Mouse (Mus musculus): ENCODE results near the gene Zp3.

Gene Zp3

GRCm38 (mm10) chr5:135979904-135980303, at the start of gene Zp3:
Zp3 (plus strand) TSS chr5:135980099.
- no peak for DNase-seq (ENCODE audit: low read depth, low spot score)

DNA sequence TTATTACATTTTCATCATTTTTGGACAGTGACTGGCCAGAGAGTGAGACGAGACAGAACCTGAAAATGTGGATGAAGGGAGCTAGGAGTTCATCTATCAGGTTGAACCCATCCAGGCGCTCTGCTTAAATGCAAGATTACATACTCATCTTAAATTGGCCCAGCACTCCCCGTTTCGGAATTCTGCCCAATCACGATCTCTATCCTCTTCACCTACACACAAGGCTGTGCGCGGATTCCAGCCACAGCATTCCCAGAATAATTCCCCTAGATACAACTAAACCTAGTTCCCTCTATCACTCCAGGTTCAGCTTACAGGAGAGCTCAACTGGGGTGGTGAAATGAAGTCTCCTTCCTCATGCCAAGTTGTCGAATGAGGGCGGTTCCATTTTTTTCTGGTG, 48.4 kb upstream of the Zp3 start:
- DNase-seq (ENCODE audit: low read depth, low spot score), result no peak

GRCm38 (mm10) chr5:135932359-135932758, 47.5 kb upstream of the Zp3 start:
- no peak for DNase-seq (ENCODE audit: low read depth, low spot score)

DNA sequence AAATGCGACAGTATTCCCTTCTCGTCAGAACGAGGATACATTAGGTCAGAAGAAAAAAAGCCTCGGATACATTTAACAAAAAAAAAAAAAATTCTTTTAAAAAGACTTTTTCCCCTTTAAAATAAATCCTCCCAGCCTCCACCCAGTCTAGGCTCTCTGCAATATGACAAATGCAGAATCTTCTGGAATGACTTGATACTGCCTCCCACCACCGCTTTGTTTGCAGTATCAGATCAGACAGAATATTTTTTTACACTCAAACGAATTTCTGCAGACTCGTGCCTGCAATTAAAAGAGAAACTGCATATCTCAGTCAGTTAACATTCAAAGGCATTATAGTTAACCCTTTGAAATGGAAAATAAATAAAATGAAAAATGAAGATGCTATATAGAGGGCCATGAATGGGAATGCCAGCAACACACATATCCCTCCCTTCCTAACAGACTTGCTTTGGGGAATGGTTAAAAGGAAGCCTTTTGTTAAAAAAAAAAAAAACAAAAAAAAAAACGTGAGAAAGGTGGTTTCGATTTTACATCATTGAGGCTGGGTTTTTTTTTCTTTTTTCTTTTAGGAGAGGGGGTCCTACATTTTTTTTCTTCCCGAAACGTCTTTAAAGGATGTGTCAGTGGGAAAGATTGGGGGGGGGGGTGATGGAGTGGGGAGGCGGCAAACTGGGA, 46.5 kb upstream of the Zp3 start:
- no peak for DNase-seq (ENCODE audit: low read depth, low spot score)

DNA sequence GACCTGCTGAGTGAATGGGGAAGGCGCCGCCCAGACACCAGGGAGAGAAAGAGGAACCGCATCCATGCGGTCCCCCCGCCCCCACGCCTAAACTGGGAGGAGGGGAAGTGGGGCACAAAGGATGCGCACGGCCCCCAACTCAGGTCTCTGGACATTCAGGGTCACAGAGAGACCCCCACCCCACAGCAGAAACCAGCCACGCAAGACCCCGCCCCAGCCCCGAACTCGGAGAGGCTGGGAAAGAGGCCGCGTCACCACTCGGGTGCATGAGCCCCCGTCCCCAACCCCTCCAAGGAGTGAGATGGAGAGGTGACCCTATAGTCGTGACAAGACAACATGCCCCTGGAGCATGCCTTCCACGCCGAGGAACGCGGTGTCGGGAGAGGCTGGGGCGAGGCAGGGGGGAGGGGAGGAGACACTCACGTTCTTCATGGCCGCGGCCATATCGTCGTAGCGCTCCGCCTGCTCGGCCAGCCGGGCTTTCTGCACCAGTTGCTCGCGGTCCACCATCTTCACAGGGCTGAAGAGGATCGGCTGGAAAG, 45.9 kb upstream of the Zp3 start:
- no peak for DNase-seq (ENCODE audit: low read depth, low spot score)

- DNase-seq (ENCODE audit: low read depth, low spot score), result peak; percentile 93
Observed at GRCm38 (mm10) chr5:135934481-135935175, 45.3 kb upstream of the Zp3 start, which contains the start of gene Ywhag. Ywhag (minus strand) TSS chr5:135934616.

- DNase-seq (ENCODE audit: low read depth, low spot score), result no peak
Observed at GRCm38 (mm10) chr5:135935176-135935523, 44.7 kb upstream of the Zp3 start.

DNA sequence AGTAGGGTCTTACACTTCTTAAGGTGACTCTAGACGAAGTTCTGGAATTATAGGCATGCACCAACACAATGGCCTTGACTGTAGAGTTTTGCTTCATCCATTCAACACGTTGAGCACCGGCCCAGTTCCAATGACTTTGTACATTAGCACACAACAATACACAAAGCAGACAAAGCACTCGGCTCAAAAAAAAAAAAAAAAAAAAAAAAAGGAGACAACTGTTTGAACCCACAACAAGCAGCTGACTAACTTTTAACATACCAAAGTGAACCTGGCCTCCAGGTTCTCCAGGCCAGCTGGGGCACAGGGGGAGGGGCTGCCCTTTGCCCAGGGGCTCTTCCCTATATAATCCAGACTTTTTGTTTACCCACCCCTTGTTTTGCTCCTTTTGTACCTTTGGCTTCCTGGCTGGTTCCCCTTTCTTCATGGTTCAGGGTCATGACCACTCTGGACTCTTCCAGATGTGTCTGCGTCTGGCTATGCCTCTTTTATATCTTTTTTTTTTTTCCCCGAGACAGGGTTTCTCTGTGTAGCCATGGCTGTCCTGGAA, 44.2 kb upstream of the Zp3 start:
- DNase-seq (ENCODE audit: low read depth, low spot score), result no peak

GRCm38 (mm10) chr5:135940587-135940986, 39.3 kb upstream of the Zp3 start:
- no peak for DNase-seq (ENCODE audit: low read depth, low spot score)

DNA sequence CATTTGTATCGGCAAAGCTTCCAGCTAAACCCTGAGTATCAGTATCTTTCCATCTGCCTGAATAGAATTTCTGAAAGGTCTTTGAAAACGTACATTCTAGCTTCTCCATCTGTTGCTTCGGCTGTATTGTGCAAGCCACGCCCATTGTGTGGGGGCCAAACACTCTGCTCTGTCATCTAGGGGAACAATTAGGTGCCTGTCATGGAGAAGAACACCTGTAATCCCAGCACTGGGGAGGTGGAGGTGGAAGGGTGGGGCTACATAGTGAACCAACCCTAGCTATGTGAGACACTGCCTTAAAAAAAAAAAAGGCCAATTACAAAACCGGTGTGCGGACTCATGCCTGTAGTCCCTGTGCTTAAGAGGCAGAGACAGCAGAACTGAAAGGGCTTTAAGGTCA, 37.2 kb upstream of the Zp3 start:
- no peak for DNase-seq (ENCODE audit: low read depth, low spot score)

DNA sequence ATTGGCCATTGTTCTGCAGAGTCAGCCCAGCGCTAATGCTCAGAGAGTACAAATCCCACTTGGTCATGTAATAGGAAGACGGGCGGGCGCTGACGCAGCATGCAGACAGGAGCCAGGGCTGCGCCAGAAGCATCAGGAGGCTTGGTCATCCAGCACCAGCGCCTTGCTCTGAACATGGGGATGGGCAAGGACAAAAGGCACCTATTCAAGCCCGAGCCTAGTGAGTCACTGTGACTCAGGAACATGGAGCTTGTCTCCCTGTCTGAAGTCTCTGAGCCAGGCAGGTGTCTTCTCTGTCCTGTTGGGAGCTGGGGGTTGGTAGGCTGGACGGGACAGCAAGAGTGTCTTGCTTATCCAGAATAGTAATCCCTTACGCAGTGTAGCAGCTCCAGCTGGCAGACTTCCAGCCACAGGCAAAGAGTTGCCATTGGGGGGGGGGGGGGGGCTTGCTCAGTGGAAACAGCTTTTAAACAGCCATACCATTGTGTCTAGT, 33.9 kb upstream of the Zp3 start:
- DNase-seq (ENCODE audit: low read depth, low spot score), result no peak

GRCm38 (mm10) chr5:135946621-135947020, 33.3 kb upstream of the Zp3 start:
- DNase-seq (ENCODE audit: low read depth, low spot score), result no peak

GRCm38 (mm10) chr5:135950710-135951412, 29.0 kb upstream of the Zp3 start:
- DNase-seq (ENCODE audit: low read depth, low spot score), result no peak

GRCm38 (mm10) chr5:135951660-135952059, 28.2 kb upstream of the Zp3 start:
- DNase-seq (ENCODE audit: low read depth, low spot score), result no peak

DNA sequence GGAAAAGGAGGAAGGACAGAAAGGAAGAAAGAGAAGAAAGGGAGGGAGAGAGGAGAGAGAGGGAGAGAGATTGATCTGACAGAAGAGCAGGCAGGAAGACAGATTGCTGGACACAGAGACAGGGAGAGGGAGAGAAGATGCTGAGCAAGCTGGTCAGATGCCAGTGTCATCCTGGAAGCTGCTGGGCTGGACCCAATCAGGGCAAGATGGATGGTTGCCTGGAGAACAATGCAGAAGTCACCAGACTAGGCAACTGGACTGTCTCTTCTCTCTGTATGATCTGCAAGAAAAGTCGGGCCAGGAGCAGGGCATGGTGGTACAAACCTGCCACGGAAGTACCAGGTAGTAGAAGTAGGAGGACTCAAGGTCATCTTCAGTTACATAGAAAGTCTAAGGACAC, 27.1 kb upstream of the Zp3 start:
- DNase-seq (ENCODE audit: low read depth, low spot score), result no peak

DNA sequence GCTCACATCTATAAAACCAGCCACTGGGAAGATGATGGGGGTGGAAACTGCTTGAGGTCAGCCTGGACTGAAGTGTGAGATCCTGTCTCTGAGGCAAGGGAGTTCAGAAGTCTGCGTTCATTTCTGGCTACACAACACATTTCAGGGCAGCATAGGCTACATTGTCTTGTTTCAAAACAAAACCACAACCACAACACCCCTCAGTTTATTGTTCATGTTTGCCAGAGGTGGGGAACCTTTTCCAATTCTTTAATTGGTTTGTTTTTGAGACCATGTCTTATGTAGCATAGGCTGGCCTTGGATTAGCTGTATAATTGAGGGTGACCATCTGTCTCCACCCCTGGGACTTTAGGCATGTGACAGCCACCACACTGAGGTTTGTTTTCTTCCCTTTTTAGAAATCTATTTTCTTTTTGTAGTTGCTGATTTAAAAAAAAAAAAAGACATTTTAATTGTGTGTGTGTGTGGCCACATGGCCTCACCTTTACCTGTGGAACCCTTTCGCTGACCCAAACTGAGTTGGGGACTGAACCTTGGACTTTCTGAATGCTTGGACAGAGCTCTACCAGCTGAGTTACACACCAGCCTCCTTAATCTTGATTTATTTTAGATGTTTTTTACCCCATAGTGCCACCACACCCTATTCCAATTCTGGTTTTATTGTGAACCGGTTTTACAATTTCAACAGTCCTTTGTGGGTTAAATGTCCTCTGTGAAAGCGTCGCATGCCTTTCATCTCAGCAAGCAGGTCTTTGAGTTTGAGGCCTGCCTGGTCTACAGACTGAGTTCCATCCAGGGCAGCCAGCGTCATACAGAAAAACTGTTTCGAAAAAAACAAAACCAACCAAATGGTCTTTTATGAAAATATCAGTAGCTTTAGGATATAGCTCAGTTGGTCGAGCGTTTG, 23.3 kb upstream of the Zp3 start:
- DNase-seq (ENCODE audit: low read depth, low spot score), result no peak

DNA sequence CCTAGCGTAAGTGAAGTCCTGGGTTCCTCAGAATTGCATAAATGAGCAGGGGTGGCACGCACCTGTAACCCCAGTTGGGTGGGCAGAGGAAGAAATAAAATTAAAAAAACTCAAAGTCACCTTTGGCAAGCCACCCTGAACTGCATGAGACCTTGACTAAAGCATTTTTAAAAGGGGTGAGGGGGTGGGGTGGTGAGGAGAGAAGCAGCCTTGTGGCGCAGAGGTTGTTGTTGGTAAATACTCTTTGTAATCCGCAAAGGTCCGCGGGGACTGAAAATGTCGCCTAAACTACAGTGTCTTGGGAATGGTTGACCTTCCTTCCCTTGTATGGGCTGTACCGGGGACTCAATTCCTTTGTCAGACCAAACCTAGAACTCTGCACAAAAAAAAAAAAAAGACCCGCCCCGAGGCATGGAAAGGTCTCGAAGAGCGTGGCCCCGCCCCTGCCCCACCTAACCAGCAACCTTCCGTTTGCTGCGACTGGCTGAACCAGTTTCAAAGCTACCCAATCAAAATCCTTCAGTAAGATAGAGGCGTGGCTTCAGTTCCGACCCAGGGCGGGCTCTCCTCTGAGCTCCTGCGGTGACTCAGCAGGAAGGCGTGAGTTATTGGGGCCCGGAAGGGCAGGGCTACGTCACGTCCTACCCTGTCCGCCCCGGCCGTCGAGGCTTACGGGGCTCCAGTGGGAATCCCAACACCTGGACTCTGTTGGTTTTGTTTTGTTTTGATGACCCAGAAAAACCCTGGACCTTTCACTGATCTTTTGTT, 22.5 kb upstream of the Zp3 start:
- DNase-seq (ENCODE audit: low read depth, low spot score), result peak; percentile 88

GRCm38 (mm10) chr5:135958367-135958766, 21.5 kb upstream of the Zp3 start:
- no peak for DNase-seq (ENCODE audit: low read depth, low spot score)

DNA sequence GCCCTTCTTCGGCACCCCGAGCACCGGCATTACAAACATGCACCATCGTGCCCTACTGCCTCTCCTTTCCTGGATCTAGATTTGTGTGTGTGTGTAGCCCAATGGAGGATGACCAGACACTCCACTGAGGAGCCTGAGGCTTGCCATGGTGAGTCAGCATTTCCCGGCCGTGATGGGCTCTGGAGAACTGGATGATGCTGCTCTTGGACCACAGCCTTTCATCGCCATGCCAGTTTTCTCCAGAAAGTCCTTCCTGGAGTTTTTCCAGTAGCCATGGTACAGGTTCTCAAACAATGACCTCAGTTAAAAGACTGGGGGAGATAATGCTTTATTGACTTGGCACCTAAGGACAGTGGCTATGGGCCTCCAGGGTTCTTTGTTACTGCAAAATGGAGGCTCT, 20.0 kb upstream of the Zp3 start:
- DNase-seq (ENCODE audit: low read depth, low spot score), result no peak

DNA sequence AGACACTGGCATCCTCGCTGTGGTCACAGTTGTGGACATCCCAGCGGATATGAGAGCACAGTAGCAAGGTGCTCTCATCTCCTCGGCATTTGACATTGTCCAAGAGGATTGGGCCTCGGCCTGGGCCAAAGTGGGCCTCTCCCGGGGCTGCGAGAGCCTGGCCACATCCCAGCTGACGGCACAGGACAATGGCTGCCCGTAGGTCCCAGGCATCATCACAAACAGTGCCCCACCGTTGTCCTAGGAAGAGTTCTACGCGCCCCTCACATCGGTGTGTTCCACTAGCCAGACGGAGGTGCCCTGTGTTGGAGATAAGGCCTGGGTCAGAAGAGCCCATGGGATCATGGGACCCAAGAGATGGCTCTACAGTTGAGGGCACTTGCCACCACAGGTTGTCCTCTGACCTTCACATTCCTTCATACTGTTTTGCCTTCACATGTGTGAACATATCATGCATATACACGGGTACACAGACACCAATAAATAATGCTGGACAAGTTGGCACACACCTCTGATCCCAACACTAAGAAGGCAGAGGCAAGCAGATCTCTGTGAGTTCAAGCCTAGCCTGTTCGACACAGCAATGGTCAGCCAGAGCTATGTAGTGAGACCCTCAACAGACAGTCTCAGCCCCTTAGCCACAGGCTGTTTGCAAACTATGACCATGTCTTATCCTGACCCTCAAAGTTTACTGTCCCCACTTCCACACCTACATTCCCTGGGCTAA, 18.8 kb upstream of the Zp3 start:
- no peak for DNase-seq (ENCODE audit: low read depth, low spot score)
